Mouse (Mus musculus) liver, embryonic 14.5 days (tissue): ENCODE measurements around the gene Apln.

Experiments used
- CTCF ChIP-seq: IDR thresholded peaks from 2 replicates; pipeline ENCODE4 v1.5.1; 2016; ENCODE audit warnings: antibody characterized with exemption, low read depth, control low read depth
- EP300 ChIP-seq: IDR thresholded peaks from 2 replicates; pipeline ENCODE4 v1.6.1; 2016; ENCODE audit warnings: antibody characterized with exemption, low read depth

DNA sequence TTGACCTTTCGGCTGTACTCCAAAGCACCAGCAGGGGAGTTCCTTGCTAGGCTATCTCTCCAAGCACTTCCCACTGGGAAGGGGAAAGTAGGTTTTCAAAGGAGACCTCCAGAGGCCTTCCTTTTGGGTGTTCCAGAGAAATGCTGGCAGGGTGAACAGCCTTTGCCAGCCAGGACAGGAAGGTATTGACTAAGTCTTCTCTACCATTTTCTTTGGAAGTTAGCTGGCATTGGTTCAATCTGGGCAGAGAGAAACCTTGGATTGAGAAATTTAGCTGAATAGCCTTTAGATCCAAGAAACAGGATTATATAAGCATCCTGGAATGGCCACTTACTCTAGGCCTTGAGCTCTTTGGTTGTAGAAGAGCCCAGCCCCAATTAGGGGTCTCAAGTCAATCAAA, 11.8 kb downstream of the Apln start:
- TF ChIP-seq CTCF = no peak
- TF ChIP-seq EP300 = no peak
